Mouse (Mus musculus): ENCODE measurements around the gene Olfr750. TPM values are rescaled to one million over a fixed set of nuclear protein-coding genes. Genes with fewer than 3 reads are reported as not detected.

Gene Olfr750
- polyA plus RNA-seq, 1 experiment from 2014 or later: not detected

DNA sequence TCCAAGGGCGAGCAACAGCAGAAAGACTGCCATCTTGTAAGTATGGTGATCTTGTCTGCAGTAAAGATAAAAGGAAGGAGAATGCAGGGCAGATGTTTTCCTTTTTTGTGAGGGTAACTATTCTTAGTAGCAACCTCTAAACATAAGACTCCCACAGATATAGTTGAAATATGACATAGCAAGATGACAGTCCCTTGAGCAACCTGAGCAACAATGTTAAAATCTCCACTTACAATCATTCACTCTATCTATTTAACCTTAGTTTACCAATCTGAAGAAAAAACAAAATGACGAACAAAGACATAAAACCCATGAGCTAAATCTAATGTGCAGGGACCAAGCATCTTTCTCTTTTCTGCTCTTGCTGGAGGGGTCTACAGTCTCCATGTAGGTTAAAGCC, 24.2 kb downstream of the Olfr750 start, which contains the start of gene Rnase11:
Gene Rnase11, minus strand, starts transcription at position 101 of the 400 bp plus-strand sequence.
- Histone ChIP-seq H3K27ac (ENCODE audit: low read length) (no peak within 1 kb of the TSS), H3K4me1 (replicated peaks; ENCODE audit: control insufficient read depth, insufficient read depth, low read length) (peaks cover 5% of the 10 kb centered on the region), H3K36me3 (ENCODE audit: control insufficient read depth, insufficient read depth, low read length) (no peaks in the 10 kb centered on the region), H3K9me3 (ENCODE audit: control insufficient read depth, low read length) (no peaks in the 10 kb centered on the region), H3K9ac (ENCODE audit: low read length) (no peak within 1 kb of the TSS), H3K27me3 (ENCODE audit: control insufficient read depth, insufficient read depth, low read depth, low read length) (no peaks in the 10 kb centered on the region), H3K4me3 (ENCODE audit: low read length) (no peak within 1 kb of the TSS), H3K4me2 (ENCODE audit: low read depth, low read length) (no peak within 1 kb of the TSS)
- ATAC-seq (ENCODE audit: low read depth): no peak
- 74% methylated on average over 2 of the region's 2 CpGs for WGBS

- Histone ChIP-seq H3K9me3 (ENCODE audit: control insufficient read depth, low read length) (no peaks in the 10 kb centered on the region), H3K27me3 (ENCODE audit: control insufficient read depth, insufficient read depth, low read depth, low read length) (no peaks in the 10 kb centered on the region), H3K4me2 (ENCODE audit: low read depth, low read length) (no peak overlapping the region), H3K4me1 (replicated peaks; ENCODE audit: control insufficient read depth, insufficient read depth, low read length) (peaks cover 3% of the 10 kb centered on the region), H3K9ac (ENCODE audit: low read length) (no peak overlapping the region), H3K4me3 (ENCODE audit: low read length) (no peak overlapping the region), H3K27ac (ENCODE audit: low read length) (no peak overlapping the region), H3K36me3 (ENCODE audit: control insufficient read depth, insufficient read depth, low read length) (no peaks in the 10 kb centered on the region)
- WGBS: 18% methylated on average over 5 of the region's 5 CpGs
- ATAC-seq (ENCODE audit: low read depth): peak; percentile 69
Measured at GRCm38 (mm10) chr14:51047846-51048245, 26.4 kb downstream of the Olfr750 start.

DNA sequence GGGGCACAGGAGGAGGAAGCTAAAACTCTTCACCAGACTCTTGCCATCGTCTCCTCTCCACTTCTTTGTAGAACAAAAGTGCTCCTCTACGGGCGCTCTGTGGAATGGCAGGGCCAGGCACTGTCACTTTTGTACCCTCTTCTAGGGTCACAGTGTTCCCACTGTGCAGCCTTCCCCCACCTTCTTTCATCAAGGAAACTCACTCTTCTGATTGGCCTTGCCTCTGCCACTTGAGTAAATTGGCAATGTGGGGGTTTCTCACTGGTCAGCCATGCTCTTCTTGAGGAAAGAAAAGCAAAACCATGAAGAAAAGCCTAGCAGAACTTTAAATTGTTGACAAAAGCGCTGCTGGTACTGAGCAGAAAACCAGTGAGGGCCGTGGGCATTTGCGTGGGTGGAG, 32.5 kb downstream of the Olfr750 start, which contains the start of gene Rnase9:
Gene Rnase9, minus strand, starts transcription at position 101 of the 400 bp plus-strand sequence.
- no peak within 1 kb of the TSS for H3K4me3 ChIP-seq (ENCODE audit: low read length)
- H3K4me2 ChIP-seq (ENCODE audit: low read depth, low read length): no peak within 1 kb of the TSS
- no peaks in the 10 kb centered on the region for H3K27me3 ChIP-seq (ENCODE audit: control insufficient read depth, insufficient read depth, low read depth, low read length)
- ATAC-seq (ENCODE audit: low read depth): no peak
- H3K27ac ChIP-seq (ENCODE audit: low read length): no peak within 1 kb of the TSS
- no peaks in the 10 kb centered on the region for H3K36me3 ChIP-seq (ENCODE audit: control insufficient read depth, insufficient read depth, low read length)
- 80% methylated on average over 6 of the region's 6 CpGs for WGBS
- H3K4me1 ChIP-seq (replicated peaks; ENCODE audit: control insufficient read depth, insufficient read depth, low read length): no peaks in the 10 kb centered on the region
- H3K9me3 ChIP-seq (ENCODE audit: control insufficient read depth, low read length): no peaks in the 10 kb centered on the region
- H3K9ac ChIP-seq (ENCODE audit: low read length): no peak within 1 kb of the TSS

DNA sequence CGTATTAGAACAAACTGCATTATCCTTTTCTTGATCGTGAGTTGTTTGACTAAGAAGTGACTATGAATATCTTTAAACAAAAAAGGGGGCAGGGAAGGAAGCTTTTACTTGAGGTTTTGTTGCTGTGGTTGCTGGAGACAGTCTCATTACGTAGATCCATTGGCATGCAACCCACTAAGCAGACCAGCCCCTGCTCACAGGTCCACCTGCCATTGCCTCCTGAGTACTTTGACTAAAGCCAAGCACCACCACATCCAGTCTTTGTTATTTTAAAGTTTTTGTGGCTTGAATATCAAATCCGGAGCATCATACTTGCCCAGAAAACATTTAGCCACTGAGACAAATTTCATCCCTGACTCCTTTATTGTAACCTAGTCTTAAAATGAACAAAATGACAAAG, 38.0 kb downstream of the Olfr750 start:
- Histone ChIP-seq H3K9me3 (ENCODE audit: control insufficient read depth, low read length) (no peaks in the 10 kb centered on the region), H3K4me2 (ENCODE audit: low read depth, low read length) (no peak overlapping the region), H3K9ac (ENCODE audit: low read length) (no peak overlapping the region), H3K27ac (ENCODE audit: low read length) (no peak overlapping the region), H3K4me3 (ENCODE audit: low read length) (no peak overlapping the region), H3K27me3 (ENCODE audit: control insufficient read depth, insufficient read depth, low read depth, low read length) (no peaks in the 10 kb centered on the region), H3K36me3 (ENCODE audit: control insufficient read depth, insufficient read depth, low read length) (no peaks in the 10 kb centered on the region), H3K4me1 (replicated peaks; ENCODE audit: control insufficient read depth, insufficient read depth, low read length) (no peaks in the 10 kb centered on the region)
- no peak for ATAC-seq (ENCODE audit: low read depth)
- WGBS: 67% methylated on average over 4 of the region's 4 CpGs

- Histone ChIP-seq H3K27ac (ENCODE audit: low read length) (no peak overlapping the region), H3K36me3 (ENCODE audit: control insufficient read depth, insufficient read depth, low read length) (no peaks in the 10 kb centered on the region), H3K9ac (ENCODE audit: low read length) (no peak overlapping the region), H3K27me3 (ENCODE audit: control insufficient read depth, insufficient read depth, low read depth, low read length) (no peaks in the 10 kb centered on the region), H3K4me1 (replicated peaks; ENCODE audit: control insufficient read depth, insufficient read depth, low read length) (no peaks in the 10 kb centered on the region), H3K4me3 (ENCODE audit: low read length) (no peak overlapping the region), H3K9me3 (ENCODE audit: control insufficient read depth, low read length) (no peaks in the 10 kb centered on the region), H3K4me2 (ENCODE audit: low read depth, low read length) (no peak overlapping the region)
- 23% methylated on average over 1 of the region's 1 CpGs for WGBS
- ATAC-seq (ENCODE audit: low read depth): no peak
Measured at GRCm38 (mm10) chr14:51035206-51035605, 39.0 kb downstream of the Olfr750 start.

DNA sequence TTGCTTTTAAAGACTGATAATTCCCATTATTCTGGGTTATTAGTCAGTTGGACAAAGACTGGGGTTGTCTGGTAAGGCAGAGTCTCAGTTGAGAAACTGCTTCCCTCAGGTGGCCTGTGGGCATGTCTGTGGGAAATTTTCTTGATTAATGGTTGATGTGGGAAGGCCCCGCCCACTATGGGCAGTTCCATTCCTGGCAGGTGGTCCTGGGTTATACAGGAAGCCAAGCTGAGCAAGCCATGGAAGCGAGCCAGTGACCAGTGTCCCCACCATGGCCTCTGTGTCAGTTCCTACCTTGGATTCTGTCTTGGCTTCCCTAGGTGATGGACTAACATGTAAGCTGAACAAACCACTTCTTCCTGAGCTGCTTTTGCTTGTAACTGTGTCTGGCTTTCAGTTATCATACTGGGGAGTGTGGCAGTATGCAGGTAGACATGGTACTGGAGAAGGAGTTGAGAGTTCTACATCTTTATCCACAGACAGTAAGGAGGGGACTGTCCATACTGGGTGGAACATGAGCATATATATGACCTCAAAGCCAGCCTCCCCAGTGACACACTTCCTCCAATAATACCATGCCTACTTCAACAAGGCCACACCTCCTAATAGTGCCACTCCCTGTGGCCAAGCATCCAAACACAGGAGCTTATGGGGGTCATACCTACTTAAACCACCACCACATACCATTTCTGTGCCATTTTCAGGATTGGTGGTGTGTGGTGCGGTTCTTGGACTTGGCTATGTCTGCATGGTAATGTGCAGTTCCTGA, 46.7 kb downstream of the Olfr750 start:
- no peak for ATAC-seq (ENCODE audit: low read depth)
- Histone ChIP-seq H3K4me1 (replicated peaks; ENCODE audit: control insufficient read depth, insufficient read depth, low read length) (no peaks in the 10 kb centered on the region), H3K9ac (ENCODE audit: low read length) (no peak overlapping the region), H3K4me2 (ENCODE audit: low read depth, low read length) (no peak overlapping the region), H3K4me3 (ENCODE audit: low read length) (no peak overlapping the region), H3K27ac (ENCODE audit: low read length) (no peak overlapping the region), H3K36me3 (ENCODE audit: control insufficient read depth, insufficient read depth, low read length) (no peaks in the 10 kb centered on the region), H3K9me3 (ENCODE audit: control insufficient read depth, low read length) (no peaks in the 10 kb centered on the region), H3K27me3 (ENCODE audit: control insufficient read depth, insufficient read depth, low read depth, low read length) (no peaks in the 10 kb centered on the region)
- 63% methylated on average over 3 of the region's 3 CpGs for WGBS

GRCm38 (mm10) chr14:51026391-51027133, 47.7 kb downstream of the Olfr750 start:
- H3K36me3 ChIP-seq (ENCODE audit: control insufficient read depth, insufficient read depth, low read length): no peaks in the 10 kb centered on the region
- no peak overlapping the region for H3K4me2 ChIP-seq (ENCODE audit: low read depth, low read length)
- H3K27ac ChIP-seq (ENCODE audit: low read length): no peak overlapping the region
- no peak overlapping the region for H3K9ac ChIP-seq (ENCODE audit: low read length)
- H3K27me3 ChIP-seq (ENCODE audit: control insufficient read depth, insufficient read depth, low read depth, low read length): no peaks in the 10 kb centered on the region
- H3K4me3 ChIP-seq (ENCODE audit: low read length): no peak overlapping the region
- ATAC-seq (ENCODE audit: low read depth): peak; percentile 49
- no peaks in the 10 kb centered on the region for H3K4me1 ChIP-seq (replicated peaks; ENCODE audit: control insufficient read depth, insufficient read depth, low read length)
- no peaks in the 10 kb centered on the region for H3K9me3 ChIP-seq (ENCODE audit: control insufficient read depth, low read length)
- WGBS: 33% methylated on average over 5 of the region's 5 CpGs

- no peaks in the 10 kb centered on the region for H3K27me3 ChIP-seq (ENCODE audit: control insufficient read depth, insufficient read depth, low read depth, low read length)
- no peak overlapping the region for H3K4me2 ChIP-seq (ENCODE audit: low read depth, low read length)
- no peaks in the 10 kb centered on the region for H3K4me1 ChIP-seq (replicated peaks; ENCODE audit: control insufficient read depth, insufficient read depth, low read length)
- WGBS: 79% methylated on average over 1 of the region's 1 CpGs
- no peak for ATAC-seq (ENCODE audit: low read depth)
- H3K27ac ChIP-seq (ENCODE audit: low read length): no peak overlapping the region
- H3K9me3 ChIP-seq (ENCODE audit: control insufficient read depth, low read length): no peaks in the 10 kb centered on the region
- H3K9ac ChIP-seq (ENCODE audit: low read length): no peak overlapping the region
- no peak overlapping the region for H3K4me3 ChIP-seq (ENCODE audit: low read length)
- H3K36me3 ChIP-seq (ENCODE audit: control insufficient read depth, insufficient read depth, low read length): no peaks in the 10 kb centered on the region
Measured at GRCm38 (mm10) chr14:51024820-51025219, 49.4 kb downstream of the Olfr750 start.

GRCm38 (mm10) chr14:51023457-51023856, 50.8 kb downstream of the Olfr750 start:
- no peak overlapping the region for H3K27ac ChIP-seq (ENCODE audit: low read length)
- H3K36me3 ChIP-seq (ENCODE audit: control insufficient read depth, insufficient read depth, low read length): no peaks in the 10 kb centered on the region
- H3K4me1 ChIP-seq (replicated peaks; ENCODE audit: control insufficient read depth, insufficient read depth, low read length): no peaks in the 10 kb centered on the region
- H3K27me3 ChIP-seq (ENCODE audit: control insufficient read depth, insufficient read depth, low read depth, low read length): no peaks in the 10 kb centered on the region
- H3K9ac ChIP-seq (ENCODE audit: low read length): no peak overlapping the region
- no peak overlapping the region for H3K4me3 ChIP-seq (ENCODE audit: low read length)
- WGBS: 77% methylated on average over 4 of the region's 4 CpGs
- ATAC-seq (ENCODE audit: low read depth): no peak
- H3K4me2 ChIP-seq (ENCODE audit: low read depth, low read length): no peak overlapping the region
- H3K9me3 ChIP-seq (ENCODE audit: control insufficient read depth, low read length): no peaks in the 10 kb centered on the region

Data from lung, embryonic 16.5 days (tissue).